Mouse (Mus musculus) olfactory bulb, adult 2 months (tissue): ENCODE results near the gene 4930415O20Rik. TPM values are rescaled to one million over a fixed set of nuclear protein-coding genes. Genes with fewer than 3 reads are reported as not detected.

Experiments
- H3K27ac ChIP-seq: fragments of 200-500 bp; 2 replicates; pipeline ENCODE4 v1.5.1; 2012; ENCODE audit warnings: low read depth, low read length; ENCODE audit not compliant: insufficient read depth
- H3K4me1 ChIP-seq: fragments of 200-500 bp; 2 replicates; pipeline ENCODE4 v1.6.1; 2012; ENCODE audit warnings: low read length; ENCODE audit not compliant: control insufficient read depth, insufficient read depth
- H3K4me3 ChIP-seq: fragments of 200-500 bp; 2 replicates; pipeline ENCODE4 v1.5.1; 2012; ENCODE audit warnings: mild to moderate bottlenecking, low read depth, low read length, moderate library complexity; ENCODE audit not compliant: insufficient read depth
- CTCF ChIP-seq: fragments of 200-500 bp; IDR thresholded peaks from 2 replicates; pipeline ENCODE4 v1.5.1; 2012; ENCODE audit warnings: low read depth, mild to moderate bottlenecking, low read length, moderate library complexity; ENCODE audit not compliant: insufficient read depth
- POLR2A ChIP-seq: fragments of 200-500 bp; IDR thresholded peaks from 2 replicates; pipeline ENCODE4 v1.6.1; 2012; ENCODE audit warnings: mild to moderate bottlenecking, low read depth, low read length, moderate library complexity; ENCODE audit not compliant: insufficient read depth
- WGBS: fragments of 180-500 bp; shearing (Covaris S2); methylation state at CpG from one replicate; pipeline ENCODE4 v1.1.7; 2018; 5-methylcytosine and 5-hydroxymethylcytosine counted together
- polyA plus RNA-seq: library from polyadenylated mRNA; stranded (reverse); fragments of >200 nt; gene quantifications from 2 replicates; pipeline ENCODE4 v1.2.4, GENCODE M21; 2012; ENCODE audit warnings: low replicate concordance; ENCODE audit not compliant: missing spikeins, insufficient read depth, insufficient read length

Gene 4930415O20Rik
- polyA plus RNA-seq, 1 experiment = not detected

DNA sequence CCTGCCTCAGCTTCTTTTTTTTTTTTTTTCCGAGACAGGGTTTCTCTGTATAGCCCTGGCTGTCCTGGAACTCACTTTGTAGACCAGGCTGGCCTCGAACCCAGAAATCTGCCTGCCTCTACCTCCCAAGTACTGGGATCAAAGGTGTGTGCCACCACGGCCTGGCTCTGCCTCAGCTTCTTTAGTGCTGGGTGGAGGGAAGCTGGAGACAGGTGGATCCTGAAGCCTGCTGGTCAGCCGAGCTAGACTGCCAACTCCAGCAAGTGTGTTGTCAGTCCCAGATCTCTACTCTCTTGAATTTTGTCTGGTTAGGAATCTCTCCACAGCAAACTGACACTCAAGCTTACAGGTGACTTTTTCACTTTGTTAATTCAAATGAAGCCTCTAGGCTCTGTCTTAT lies 34.9 kb upstream of the 4930415O20Rik start:
- TF ChIP-seq POLR2A = no peak
- no peak for TF ChIP-seq CTCF
- Histone ChIP-seq H3K4me3 (no peak overlapping the region), H3K27ac (no peak overlapping the region), H3K4me1 (peaks cover 10% of the 10 kb centered on the region)
- 89% methylated on average over 4 of the region's 4 CpGs for WGBS

DNA sequence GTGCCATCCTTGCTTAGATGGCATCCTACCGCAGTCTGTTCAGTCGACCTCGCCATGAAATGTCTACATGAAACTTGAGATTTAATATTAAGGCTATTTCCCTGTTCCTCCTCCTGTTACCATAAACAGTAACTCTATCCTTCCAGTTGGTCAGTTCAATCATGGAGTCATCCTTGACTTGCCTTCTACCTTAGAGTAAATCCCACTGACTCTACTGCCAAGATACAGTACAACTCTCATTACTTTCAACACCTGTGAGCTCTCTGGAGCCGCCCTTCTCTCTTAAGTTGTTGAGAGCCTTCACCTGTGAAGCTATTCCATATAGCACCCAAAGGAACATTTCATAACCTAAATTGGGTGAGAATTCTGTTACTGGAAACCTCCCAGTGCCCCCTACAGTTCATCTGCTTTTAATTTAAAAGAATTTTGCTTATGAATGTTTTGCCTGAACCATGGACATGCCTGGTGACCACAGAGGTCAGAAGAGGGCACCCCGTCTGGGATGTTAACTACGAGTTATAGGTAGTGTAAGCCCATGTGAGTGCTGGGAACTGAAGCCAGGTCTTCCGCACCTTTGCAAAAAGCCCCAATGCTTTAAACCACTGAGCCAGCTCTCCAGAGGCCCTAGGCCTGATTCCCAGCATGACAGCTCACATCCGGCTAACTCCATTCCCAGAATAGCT lies 33.8 kb upstream of the 4930415O20Rik start:
- TF ChIP-seq CTCF (no peak), POLR2A (no peak)
- 89% methylated on average over 8 of the region's 8 CpGs for WGBS
- H3K4me3 ChIP-seq = no peak overlapping the region
- H3K27ac ChIP-seq = no peak overlapping the region
- H3K4me1 ChIP-seq = peaks cover 6% of the 10 kb centered on the region

DNA sequence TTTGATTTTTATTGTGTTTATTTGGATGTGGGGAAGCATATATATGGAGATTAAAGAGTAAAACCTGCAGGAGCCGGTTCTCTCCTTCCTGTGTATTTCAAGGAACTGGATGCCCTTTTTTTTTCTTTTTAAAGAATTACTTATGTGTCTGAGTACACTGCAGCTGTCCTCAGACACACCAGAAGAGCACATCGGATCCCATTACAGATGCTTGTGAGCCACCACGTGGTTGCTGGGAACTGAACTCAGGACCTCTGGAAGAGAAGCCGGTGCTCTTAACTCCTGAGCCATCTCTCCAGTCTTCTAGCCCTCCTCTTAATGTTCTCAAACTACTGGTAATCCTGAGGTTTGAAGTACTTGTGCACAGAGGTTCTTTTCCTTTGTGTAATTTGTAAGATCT lies 32.9 kb upstream of the 4930415O20Rik start:
- Histone ChIP-seq H3K4me1 (0 out of 2 replicates have a peak, but pooled peaks cover under 1% of the 10 kb centered on the region), H3K4me3 (no peak overlapping the region), H3K27ac (no peak overlapping the region)
- no peak for TF ChIP-seq POLR2A
- TF ChIP-seq CTCF = no peak
- 75% methylated on average over 4 of the region's 4 CpGs for WGBS

DNA sequence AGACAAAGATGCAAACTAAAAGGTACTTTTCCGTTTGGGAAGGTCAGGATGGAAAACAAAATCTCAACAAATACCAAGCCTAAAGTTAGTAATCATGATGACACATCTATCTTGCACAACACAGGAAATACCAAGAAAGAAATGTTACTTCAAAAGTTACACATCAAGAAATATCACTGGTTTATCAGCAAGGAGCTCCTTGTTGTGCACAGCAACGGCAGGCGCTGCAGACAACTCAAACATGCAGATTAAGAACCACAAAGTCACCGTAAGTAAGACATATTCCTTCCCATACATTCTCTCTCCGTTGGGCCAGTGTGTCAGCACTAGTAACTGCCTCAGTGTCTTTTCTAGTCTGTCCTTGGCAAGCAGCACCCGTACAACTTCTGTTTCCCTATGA lies 29.7 kb upstream of the 4930415O20Rik start:
- no peaks in the 10 kb centered on the region for H3K4me1 ChIP-seq
- 76% methylated on average over 6 of the region's 6 CpGs for WGBS
- TF ChIP-seq POLR2A = no peak
- no peak for TF ChIP-seq CTCF

DNA sequence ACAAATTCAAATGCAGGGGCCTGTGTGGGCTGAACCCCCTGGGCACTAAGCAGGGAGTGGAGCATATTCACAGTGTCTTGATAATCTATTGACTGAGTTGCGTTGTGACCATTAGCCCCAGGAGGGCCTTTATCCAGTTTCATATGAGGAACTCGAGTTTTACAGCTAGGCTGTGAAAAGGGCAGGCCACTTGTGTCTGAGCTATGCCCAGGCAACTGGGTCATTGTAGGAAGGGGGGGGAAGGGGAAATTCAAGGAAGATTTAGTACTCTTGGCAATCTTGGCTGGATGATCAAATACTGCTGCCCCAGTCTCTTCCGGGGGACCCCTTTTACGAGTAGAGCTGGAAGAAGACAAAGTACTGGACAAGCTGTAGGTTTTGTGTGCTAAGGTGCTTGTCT lies 27.5 kb upstream of the 4930415O20Rik start:
- Histone ChIP-seq H3K4me3 (no peak overlapping the region), H3K4me1 (no peaks in the 10 kb centered on the region), H3K27ac (no peak overlapping the region)
- 59% methylated on average over 4 of the region's 4 CpGs for WGBS
- no peak for TF ChIP-seq CTCF
- no peak for TF ChIP-seq POLR2A

More for the DNA sequence above, 29.7 kb upstream of the 4930415O20Rik start:
- Histone ChIP-seq H3K27ac (no peak overlapping the region), H3K4me3 (no peak overlapping the region)

DNA sequence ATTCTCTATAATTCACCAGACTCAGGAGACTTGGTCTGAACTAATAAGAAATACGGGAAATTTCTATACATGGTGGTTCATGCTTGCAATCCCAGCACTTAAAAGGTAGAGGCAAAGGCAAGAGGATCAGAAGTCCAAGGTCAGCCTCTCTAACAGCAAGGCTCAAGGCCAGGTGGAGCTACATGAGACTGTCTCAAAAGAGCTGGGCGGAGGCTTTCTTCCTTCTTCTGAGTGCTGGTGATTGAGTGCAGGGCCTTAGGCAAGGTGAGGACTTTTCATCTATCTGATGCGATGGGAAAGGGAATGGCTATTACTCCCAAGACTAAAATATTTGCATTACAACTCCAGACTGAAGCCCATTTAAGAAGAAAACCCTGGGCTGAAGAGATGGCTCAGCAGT lies 25.7 kb upstream of the 4930415O20Rik start:
- Histone ChIP-seq H3K27ac (no peak overlapping the region), H3K4me3 (no peak overlapping the region), H3K4me1 (no peaks in the 10 kb centered on the region)
- WGBS = 89% methylated on average over 3 of the region's 3 CpGs
- no peak for TF ChIP-seq POLR2A
- TF ChIP-seq CTCF = no peak

DNA sequence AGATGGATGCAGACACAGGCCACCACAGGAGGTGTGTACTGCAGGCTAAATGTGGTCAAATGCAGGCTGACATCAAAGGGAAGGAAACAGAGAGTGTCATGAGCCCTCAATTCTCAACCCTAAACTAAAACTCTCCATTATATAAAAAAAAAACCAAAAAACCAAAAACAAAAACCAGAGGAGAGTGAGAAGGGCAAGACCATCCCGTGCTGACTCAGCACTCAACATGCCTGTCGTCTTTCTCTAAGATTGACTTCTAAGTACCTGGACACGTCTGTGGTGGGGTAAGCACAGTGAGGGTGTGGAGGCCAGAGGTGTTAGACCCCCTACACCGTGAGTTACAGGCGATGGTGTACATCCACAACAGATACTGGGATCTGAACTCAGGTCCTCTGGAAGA lies 24.0 kb upstream of the 4930415O20Rik start:
- Histone ChIP-seq H3K4me1 (no peaks in the 10 kb centered on the region), H3K4me3 (no peak overlapping the region), H3K27ac (no peak overlapping the region)
- TF ChIP-seq CTCF = no peak
- WGBS = 92% methylated on average over 5 of the region's 5 CpGs

DNA sequence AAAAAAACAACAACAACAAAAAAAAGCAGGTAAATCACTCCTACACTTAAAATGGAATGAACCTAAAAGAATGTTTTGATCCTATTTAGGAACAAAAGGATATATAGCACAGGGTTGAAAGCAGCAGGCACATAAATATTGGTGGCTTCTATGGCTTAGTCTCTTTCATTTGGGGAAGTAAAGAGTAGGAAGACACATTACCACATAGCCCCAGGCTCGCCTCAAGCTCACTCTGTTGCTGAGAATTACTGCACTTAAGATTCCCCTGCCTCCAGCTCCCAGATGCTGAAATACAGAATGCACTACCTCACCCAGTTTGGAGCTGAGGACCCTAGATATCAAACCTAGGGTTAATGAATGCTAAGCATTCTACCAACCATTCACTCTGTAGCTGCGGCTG lies 18.0 kb upstream of the 4930415O20Rik start:
- TF ChIP-seq POLR2A (no peak), CTCF (no peak)
- no peak overlapping the region for H3K4me3 ChIP-seq
- H3K27ac ChIP-seq = no peak overlapping the region
- WGBS = 83% methylated on average over 2 of the region's 2 CpGs
- H3K4me1 ChIP-seq = no peaks in the 10 kb centered on the region

DNA sequence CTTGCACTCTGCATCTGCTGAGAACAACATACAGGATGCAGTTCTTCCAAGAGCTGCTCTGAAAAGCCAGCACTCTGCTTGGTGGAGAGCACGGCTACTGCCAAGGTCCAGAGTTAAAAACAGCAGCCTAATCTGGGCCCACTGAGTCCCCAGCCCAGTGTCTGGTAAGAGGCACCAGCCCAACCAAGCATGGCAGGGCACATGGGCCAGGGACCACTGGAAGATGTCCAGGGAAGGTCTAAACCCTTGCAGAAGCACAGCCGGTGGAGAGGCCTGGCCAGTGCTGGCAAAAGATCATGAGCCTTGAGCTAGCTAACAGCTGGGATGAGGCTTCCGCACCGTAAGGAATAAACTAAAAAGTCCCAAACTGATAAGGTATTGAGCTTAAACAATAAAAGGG lies 14.9 kb upstream of the 4930415O20Rik start:
- H3K27ac ChIP-seq = no peak overlapping the region
- H3K4me1 ChIP-seq = no peaks in the 10 kb centered on the region
- H3K4me3 ChIP-seq = no peak overlapping the region
- 70% methylated on average over 4 of the region's 4 CpGs for WGBS
- TF ChIP-seq CTCF (no peak), POLR2A (no peak)

DNA sequence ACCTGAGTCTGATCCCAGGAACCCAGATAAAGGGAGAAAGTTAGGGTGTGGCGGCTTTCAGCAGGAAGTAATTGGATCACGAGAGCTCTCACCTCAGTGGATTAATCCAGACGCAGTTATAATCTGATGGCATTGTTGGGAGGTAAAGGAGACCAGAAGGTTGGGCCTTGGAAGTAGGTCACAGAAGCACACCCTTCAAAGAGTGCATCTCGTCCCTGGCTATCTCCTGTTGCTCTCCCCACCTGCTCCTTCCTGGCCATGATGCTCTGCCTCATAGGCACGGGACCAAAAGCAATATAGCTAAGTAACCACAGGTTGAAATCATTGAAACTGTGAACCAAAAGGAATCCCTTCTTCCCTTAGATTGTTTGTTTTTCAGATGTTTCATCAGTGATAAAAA lies 13.6 kb upstream of the 4930415O20Rik start:
- no peaks in the 10 kb centered on the region for H3K4me1 ChIP-seq
- no peak for TF ChIP-seq CTCF
- TF ChIP-seq POLR2A = no peak
- 88% methylated on average over 5 of the region's 5 CpGs for WGBS
- H3K27ac ChIP-seq = no peak overlapping the region
- H3K4me3 ChIP-seq = no peak overlapping the region
